Mouse (Mus musculus) embryonic fibroblast, embryonic 13.5 days (primary cell): ENCODE measurements around the gene Tfap2d.

Experiments used
- CTCF ChIP-seq: IDR thresholded peaks from 2 replicates; pipeline ENCODE4 v1.5.1; 2011; ENCODE audit warnings: mild to moderate bottlenecking, control low read depth, low read length, moderate library complexity, borderline replicate concordance; ENCODE audit not compliant: insufficient read depth
- POLR2A ChIP-seq: IDR thresholded peaks from 2 replicates; pipeline ENCODE4 v1.6.1; 2011; ENCODE audit warnings: low read depth, mild to moderate bottlenecking, control low read depth, low read length, moderate library complexity

- TF ChIP-seq CTCF (no peak), POLR2A (no peak)
Measured at GRCm38 (mm10) chr1:19109711-19110110, 6.9 kb downstream of the Tfap2d start.
